Mouse (Mus musculus) neural tube, embryonic 14.5 days (tissue): ENCODE measurements around the gene Rbfox2. TPM values are rescaled to one million over a fixed set of nuclear protein-coding genes. Genes with fewer than 3 reads are reported as not detected.

Experiments used
- ATAC-seq: fragments of 200-750 bp; cut with Nextera tagmentation; 2 replicates; pipeline ENCODE4 v1.8.0; 2017; ENCODE audit warnings: low read depth, mild to moderate bottlenecking, moderate TSS enrichment, moderate library complexity
- H3K27ac ChIP-seq: fragments of 300-500 bp; sonication (generic); 2 replicates; pipeline ENCODE4 v1.5.1; 2014; ENCODE audit warnings: low read depth, mild to moderate bottlenecking, control low read depth, low read length, moderate library complexity, mixed read lengths
- H3K27me3 ChIP-seq: fragments of 300-500 bp; sonication (generic); 2 replicates; pipeline ENCODE4 v1.6.1; 2014; ENCODE audit warnings: low read length; ENCODE audit not compliant: control insufficient read depth, insufficient read depth
- H3K36me3 ChIP-seq: fragments of 300-500 bp; sonication (generic); 2 replicates; pipeline ENCODE4 v1.6.1; 2014; ENCODE audit warnings: low read length, mixed read lengths; ENCODE audit not compliant: control insufficient read depth, insufficient read depth
- H3K4me1 ChIP-seq: fragments of 300-500 bp; sonication (generic); 2 replicates; pipeline ENCODE4 v1.6.1; 2014; ENCODE audit warnings: low read length; ENCODE audit not compliant: control insufficient read depth, insufficient read depth
- H3K4me2 ChIP-seq: fragments of 300-500 bp; sonication (generic); 2 replicates; pipeline ENCODE4 v1.6.1; 2014; ENCODE audit warnings: mild to moderate bottlenecking, low read depth, low read length, control low read depth
- H3K4me3 ChIP-seq: fragments of 300-500 bp; sonication (generic); 2 replicates; pipeline ENCODE4 v1.5.1; 2014; ENCODE audit warnings: low read depth, low read length, control low read depth, mixed read lengths
- H3K9ac ChIP-seq: fragments of 300-500 bp; sonication (generic); replicated peaks from 2 replicates; pipeline ENCODE4 v1.6.1; 2014; ENCODE audit warnings: low read depth, mild to moderate bottlenecking, control low read depth, low read length, mixed read lengths
- H3K9me3 ChIP-seq: fragments of 300-500 bp; sonication (generic); 2 replicates; pipeline ENCODE4 v1.6.1; 2016; ENCODE audit warnings: low read length; ENCODE audit not compliant: control insufficient read depth
- WGBS: fragments of 180-500 bp; shearing (Covaris S2); extraction: QIAGEN DNeasy Blood & Tissue Kit; methylation state at CpG from one replicate; pipeline ENCODE4 v1.1.7; 2014; 5-methylcytosine and 5-hydroxymethylcytosine counted together
- polyA plus RNA-seq: library from polyadenylated mRNA; unstranded; fragments of >200 nt; fragmentation: Nextera tagmentation; extraction: Ambion mirVana; gene quantifications from 2 replicates; pipeline ENCODE4 v1.2.1, GENCODE M21; 2014

Rbfox2 gene
- polyA plus RNA-seq, 1 experiment from 2014 or later: 208 TPM

DNA sequence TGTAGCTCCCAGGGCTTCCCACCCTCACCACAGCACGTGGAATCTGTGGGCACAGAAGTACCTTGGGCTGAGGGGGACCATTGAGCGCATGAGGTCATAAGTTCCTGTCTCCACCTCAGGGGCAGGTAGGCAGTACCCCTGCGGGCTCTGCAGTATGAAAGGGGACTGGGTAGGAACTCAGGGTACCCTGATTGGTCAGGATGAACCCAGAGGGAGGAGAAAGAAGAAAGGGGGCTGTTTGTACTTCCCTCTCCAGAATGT, 250.1 kb downstream of the Rbfox2 start:
- Histone ChIP-seq H3K9ac (no peak overlapping the region), H3K36me3 (no peaks in the 10 kb centered on the region), H3K9me3 (no peaks in the 10 kb centered on the region), H3K4me1 (peaks cover 9% of the 10 kb centered on the region; the same call in 1 of the 2 replicates), H3K27me3 (no peaks in the 10 kb centered on the region), H3K27ac (no peak overlapping the region), H3K4me3 (no peak overlapping the region), H3K4me2 (no peak overlapping the region)
- WGBS: 65% methylated on average over 3 of the region's 3 CpGs
- no peak for ATAC-seq

DNA sequence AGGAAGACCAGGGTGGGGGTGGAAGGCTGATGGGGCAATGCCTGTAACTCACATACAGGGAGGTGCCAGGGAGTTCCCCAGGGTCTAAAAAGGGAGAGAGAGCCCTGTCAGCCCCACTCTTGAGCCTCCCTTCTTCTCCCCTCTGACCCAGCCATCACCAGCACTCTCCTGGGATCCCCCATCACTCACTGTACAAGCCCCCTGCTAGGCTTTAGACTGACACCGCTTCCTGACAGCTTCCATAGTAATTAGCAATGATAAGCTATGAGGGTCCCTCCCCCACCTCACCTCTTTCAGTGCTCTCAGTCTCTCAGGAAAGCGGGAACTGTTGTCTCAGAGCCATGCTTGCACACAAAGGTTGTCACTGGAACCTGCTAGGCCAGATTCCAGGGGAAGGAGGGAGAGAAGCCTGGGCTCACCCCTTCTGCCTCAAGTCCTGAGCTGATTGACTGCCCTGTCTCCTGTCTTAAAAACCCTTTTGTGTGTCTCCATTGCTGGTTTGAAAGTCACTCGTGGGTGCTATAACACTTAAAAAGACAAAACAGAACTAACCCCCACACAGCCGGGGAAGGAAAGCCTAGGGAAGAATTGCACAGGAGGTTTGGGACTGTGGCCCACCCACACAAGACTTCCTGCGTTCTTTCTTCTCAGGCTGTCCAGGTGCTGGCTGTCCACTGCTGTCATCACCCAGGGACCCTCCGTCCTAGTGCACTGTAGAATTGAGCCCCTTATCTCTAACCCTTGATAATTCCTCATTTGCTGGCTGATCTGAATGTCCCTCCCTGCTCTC, 250.6 kb downstream of the Rbfox2 start:
- no peak overlapping the region for H3K4me3 ChIP-seq
- peaks cover 9% of the 10 kb centered on the region; the same call in 1 of the 2 replicates for H3K4me1 ChIP-seq
- H3K27me3 ChIP-seq: no peaks in the 10 kb centered on the region
- no peak for ATAC-seq
- no peak overlapping the region for H3K4me2 ChIP-seq
- H3K36me3 ChIP-seq: no peaks in the 10 kb centered on the region
- no peak overlapping the region for H3K9ac ChIP-seq
- H3K27ac ChIP-seq: no peak overlapping the region
- no peaks in the 10 kb centered on the region for H3K9me3 ChIP-seq
- WGBS: 22% methylated on average over 6 of the region's 6 CpGs

- no peak overlapping the region for H3K4me2 ChIP-seq
- no peak overlapping the region for H3K27ac ChIP-seq
- no peaks in the 10 kb centered on the region for H3K27me3 ChIP-seq
- peaks cover 9% of the 10 kb centered on the region; the same call in 1 of the 2 replicates for H3K4me1 ChIP-seq
- 55% methylated on average over 5 of the region's 5 CpGs for WGBS
- H3K4me3 ChIP-seq: no peak overlapping the region
- no peaks in the 10 kb centered on the region for H3K9me3 ChIP-seq
- H3K9ac ChIP-seq: no peak overlapping the region
- ATAC-seq: no peak
- no peaks in the 10 kb centered on the region for H3K36me3 ChIP-seq
These were observed 252.1 kb downstream of the Rbfox2 start for GRCm38 (mm10) chr15:77054611-77055175.

DNA sequence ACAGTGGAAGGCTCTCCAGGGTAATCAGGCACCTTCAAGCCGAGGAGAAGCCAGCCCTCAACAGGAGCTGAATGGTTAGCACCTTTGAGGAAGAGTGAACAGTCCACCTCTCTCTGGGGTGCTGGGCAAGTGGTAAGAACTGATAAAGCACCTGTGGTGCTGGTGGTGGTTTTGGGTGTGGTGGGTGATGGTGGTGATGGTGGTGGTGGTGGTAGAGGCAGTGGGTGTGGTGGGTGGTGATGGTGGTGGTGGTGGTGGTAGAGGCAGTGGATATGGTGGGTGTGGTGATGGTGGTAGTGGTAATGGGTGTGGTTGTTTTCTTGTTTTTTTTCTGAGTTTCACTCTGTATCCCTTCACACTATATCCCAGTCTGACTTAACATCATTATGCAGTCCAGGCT, 253.8 kb downstream of the Rbfox2 start:
- no peak overlapping the region for H3K9ac ChIP-seq
- ATAC-seq: no peak
- no peaks in the 10 kb centered on the region for H3K9me3 ChIP-seq
- H3K27me3 ChIP-seq: no peaks in the 10 kb centered on the region
- H3K4me3 ChIP-seq: no peak overlapping the region
- H3K27ac ChIP-seq: no peak overlapping the region
- WGBS: 88% methylated on average over 1 of the region's 1 CpGs
- no peak overlapping the region for H3K4me2 ChIP-seq
- H3K4me1 ChIP-seq: peaks cover 9% of the 10 kb centered on the region; the same call in 1 of the 2 replicates
- no peaks in the 10 kb centered on the region for H3K36me3 ChIP-seq

GRCm38 (mm10) chr15:77052176-77052575, 254.6 kb downstream of the Rbfox2 start:
- Histone ChIP-seq H3K36me3 (no peaks in the 10 kb centered on the region), H3K4me1 (peaks cover 9% of the 10 kb centered on the region; the same call in 1 of the 2 replicates), H3K27ac (no peak overlapping the region), H3K4me3 (no peak overlapping the region), H3K9ac (no peak overlapping the region), H3K4me2 (no peak overlapping the region), H3K9me3 (no peaks in the 10 kb centered on the region), H3K27me3 (no peaks in the 10 kb centered on the region)
- no peak for ATAC-seq
- WGBS: 41% methylated on average over 1 of the region's 1 CpGs

- Histone ChIP-seq H3K4me1 (no peaks in the 10 kb centered on the region), H3K9ac (no peak within 1 kb of the TSS), H3K9me3 (no peaks in the 10 kb centered on the region), H3K4me2 (no peak within 1 kb of the TSS), H3K27ac (no peak within 1 kb of the TSS), H3K36me3 (no peaks in the 10 kb centered on the region), H3K4me3 (no peak within 1 kb of the TSS), H3K27me3 (no peaks in the 10 kb centered on the region)
- 96% methylated on average over 10 of the region's 10 CpGs for whole genome bisulfite sequencing
- ATAC-seq: no peak
These were observed 256.2 kb downstream of the Rbfox2 start, which contains the start of gene Mb for GRCm38 (mm10) chr15:77050570-77050969. Gene Mb (minus strand): TSS chr15:77050670.

GRCm38 (mm10) chr15:77045609-77046008, 261.2 kb downstream of the Rbfox2 start:
- WGBS: 59% methylated on average over 10 of the region's 10 CpGs
- Histone ChIP-seq H3K27ac (no peak overlapping the region), H3K4me3 (no peak overlapping the region), H3K27me3 (no peaks in the 10 kb centered on the region), H3K9me3 (no peaks in the 10 kb centered on the region), H3K36me3 (no peaks in the 10 kb centered on the region), H3K4me2 (no peak overlapping the region), H3K4me1 (no peaks in the 10 kb centered on the region), H3K9ac (no peak overlapping the region)
- no peak for ATAC-seq

DNA sequence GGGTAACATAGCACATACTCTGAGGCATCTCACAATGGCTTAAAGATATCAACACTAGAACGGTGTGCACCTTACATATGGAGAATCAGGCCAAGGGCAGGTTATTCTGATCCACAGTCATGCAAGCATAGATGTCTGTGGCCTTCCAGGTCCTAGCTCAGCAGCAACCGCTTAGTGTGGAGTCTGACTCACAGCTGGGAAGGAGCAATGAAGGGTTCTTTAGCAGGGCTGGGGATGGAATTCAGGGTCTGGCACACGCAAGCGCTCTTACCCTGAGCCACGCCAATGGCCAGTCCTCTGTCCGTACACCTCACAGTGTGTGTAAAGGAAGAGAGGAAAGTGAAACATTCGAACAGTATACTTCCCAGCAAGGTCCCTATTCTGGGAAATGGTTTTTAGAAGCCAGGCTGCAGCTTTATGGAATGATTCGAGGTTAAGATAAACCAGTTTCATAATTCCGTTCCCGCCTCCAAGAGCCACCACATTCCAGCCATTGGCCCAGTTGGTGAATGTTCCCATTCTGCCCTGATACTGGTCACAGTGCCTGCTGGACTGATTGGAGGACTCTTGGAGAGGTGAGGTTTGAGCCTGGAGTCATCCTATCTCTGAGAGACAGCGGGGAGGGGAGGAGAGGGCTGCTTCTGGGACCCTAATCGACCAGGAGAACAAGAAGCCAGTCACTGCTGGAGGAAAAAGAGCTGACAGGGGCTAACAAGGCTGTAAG, 262.0 kb downstream of the Rbfox2 start, which contains the start of gene Apol6:
Gene Apol6 (plus strand): TSS at position 133 of the 724 bp plus-strand sequence.
- H3K9me3 ChIP-seq: no peaks in the 10 kb centered on the region
- H3K36me3 ChIP-seq: no peaks in the 10 kb centered on the region
- H3K27ac ChIP-seq: no peak within 1 kb of the TSS
- 87% methylated on average over 12 of the region's 12 CpGs for WGBS
- no peak within 1 kb of the TSS for H3K9ac ChIP-seq
- H3K4me3 ChIP-seq: no peak within 1 kb of the TSS
- H3K4me2 ChIP-seq: no peak within 1 kb of the TSS
- H3K27me3 ChIP-seq: no peaks in the 10 kb centered on the region
- no peaks in the 10 kb centered on the region for H3K4me1 ChIP-seq
- no peak for ATAC-seq

GRCm38 (mm10) chr15:77040784-77041183, 266.0 kb downstream of the Rbfox2 start:
- Histone ChIP-seq H3K9me3 (no peaks in the 10 kb centered on the region), H3K4me3 (no peak overlapping the region), H3K4me2 (no peak overlapping the region), H3K4me1 (0 out of 2 replicates have a peak, but pooled peaks cover 2% of the 10 kb centered on the region), H3K36me3 (no peaks in the 10 kb centered on the region), H3K27ac (no peak overlapping the region), H3K27me3 (no peaks in the 10 kb centered on the region), H3K9ac (no peak overlapping the region)
- ATAC-seq: no peak
- WGBS: 71% methylated on average over 3 of the region's 3 CpGs
